Mouse (Mus musculus): ENCODE results near the gene 1190005I06Rik.
A peak's percentile ranks its signal among the peaks of the same experiment; 100 is the strongest.

Gene 1190005I06Rik

DNA sequence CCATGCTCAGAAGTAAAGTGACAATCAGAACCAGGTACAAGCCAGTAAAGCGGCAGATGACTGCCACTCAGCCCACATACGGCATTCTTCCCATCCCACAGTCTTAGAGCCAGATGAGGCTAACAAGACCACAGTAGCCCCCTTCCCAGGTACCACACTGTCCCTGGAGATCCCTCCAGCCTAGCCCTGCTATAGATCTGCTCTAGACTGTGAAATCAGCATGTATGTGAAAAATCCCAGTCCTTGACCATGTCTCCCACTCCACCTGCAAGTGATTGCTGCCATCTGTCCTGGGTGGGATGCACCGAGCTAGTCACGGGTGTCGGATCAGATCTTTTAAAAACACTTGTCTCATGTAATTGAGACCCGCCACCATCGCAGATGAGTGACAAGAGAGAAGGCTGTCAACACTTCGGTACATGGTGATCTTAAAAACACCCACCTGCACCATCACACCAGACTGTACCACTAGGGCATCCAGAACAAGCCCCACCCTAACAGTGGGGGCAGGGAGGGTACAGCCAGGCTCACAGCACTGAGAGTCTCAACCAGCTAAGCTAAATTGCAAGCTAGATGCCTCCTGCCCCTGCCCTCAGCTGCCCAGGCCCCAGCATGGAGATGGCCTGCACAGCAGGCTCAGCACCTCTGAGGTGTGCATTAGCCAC is 67.0 kb downstream of the 1190005I06Rik start:
- no peak for DNase-seq (ENCODE audit: low spot score in 2 of 2)

DNA sequence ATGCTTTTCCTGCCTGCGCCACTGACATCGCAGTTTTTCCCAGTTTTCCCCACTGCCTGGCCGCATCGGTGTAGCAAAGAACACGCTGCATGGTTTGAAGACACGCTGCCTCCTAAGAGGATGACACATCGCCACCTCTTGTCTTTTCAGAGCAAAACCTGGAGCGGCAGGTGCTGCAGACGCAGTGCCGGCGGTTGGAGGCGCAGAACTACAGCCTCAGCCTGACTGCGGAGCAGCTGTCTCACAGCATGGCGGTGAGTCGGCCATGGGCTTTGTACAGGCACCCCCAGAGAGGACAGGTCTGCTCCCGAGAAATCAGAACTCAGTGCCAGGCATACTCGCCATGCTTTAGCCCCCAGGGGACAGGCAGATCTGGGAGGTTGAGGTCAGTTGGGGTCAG is 69.6 kb downstream of the 1190005I06Rik start:
- DNase-seq (ENCODE audit: low spot score in 2 of 2) = no peak

- no peak for DNase-seq (ENCODE audit: low spot score in 2 of 2)
These were observed 71.6 kb downstream of the 1190005I06Rik start for GRCm38 (mm10) chr8:120575801-120576200.

- no peak for DNase-seq (ENCODE audit: low spot score in 2 of 2)
These were observed 72.5 kb downstream of the 1190005I06Rik start for GRCm38 (mm10) chr8:120574941-120575340.

GRCm38 (mm10) chr8:120573866-120574265 is 73.6 kb downstream of the 1190005I06Rik start:
- DNase-seq (ENCODE audit: low spot score in 2 of 2) = no peak

- no peak for DNase-seq (ENCODE audit: low spot score in 2 of 2)
These were observed 74.9 kb downstream of the 1190005I06Rik start for GRCm38 (mm10) chr8:120572534-120572933.

- no peak for DNase-seq (ENCODE audit: low spot score in 2 of 2)
These were observed 75.9 kb downstream of the 1190005I06Rik start for GRCm38 (mm10) chr8:120571561-120571960.

DNA sequence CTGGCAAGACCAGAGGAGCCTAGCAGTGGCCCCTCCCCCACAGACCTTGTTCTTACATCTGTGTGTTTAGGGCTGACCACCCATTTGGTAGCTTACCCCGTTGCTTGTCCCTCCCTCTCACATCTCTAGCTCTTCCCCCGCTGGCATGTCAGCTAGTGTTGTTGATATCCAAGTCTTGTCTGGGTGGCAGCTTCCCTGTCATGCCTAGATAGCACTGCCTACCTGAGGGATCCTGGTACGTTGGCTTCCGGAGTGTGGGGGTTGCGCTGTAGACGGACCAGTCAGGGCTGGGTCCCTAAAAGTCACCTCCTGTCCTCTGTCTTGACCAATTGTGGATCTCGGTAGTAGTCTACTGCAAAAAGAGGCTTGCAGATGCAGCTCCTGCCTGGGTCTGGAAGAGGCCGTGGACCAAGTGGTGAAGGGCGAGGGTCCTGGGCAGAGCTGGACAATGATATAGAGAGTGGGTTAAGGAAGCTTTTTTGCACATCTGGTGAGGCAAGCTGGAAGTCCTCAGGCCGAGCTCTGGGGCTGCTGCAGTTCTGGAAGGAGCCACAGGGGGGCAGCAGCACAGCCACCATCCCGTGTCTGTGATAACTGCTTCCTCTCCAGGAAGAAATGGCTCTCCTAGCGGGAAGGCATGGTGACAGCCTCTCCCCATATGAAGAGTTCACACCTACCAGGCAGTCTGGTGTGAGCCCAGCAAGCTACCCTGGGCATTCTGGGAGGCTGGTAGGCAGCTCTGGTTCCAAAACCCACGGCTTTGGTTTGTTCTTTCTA is 77.3 kb downstream of the 1190005I06Rik start:
- DNase-seq (ENCODE audit: low spot score in 2 of 2) = peak; percentile 69 to 75

- no peak for DNase-seq (ENCODE audit: low spot score in 2 of 2)
These were observed 78.3 kb downstream of the 1190005I06Rik start for GRCm38 (mm10) chr8:120569123-120569522.

DNA sequence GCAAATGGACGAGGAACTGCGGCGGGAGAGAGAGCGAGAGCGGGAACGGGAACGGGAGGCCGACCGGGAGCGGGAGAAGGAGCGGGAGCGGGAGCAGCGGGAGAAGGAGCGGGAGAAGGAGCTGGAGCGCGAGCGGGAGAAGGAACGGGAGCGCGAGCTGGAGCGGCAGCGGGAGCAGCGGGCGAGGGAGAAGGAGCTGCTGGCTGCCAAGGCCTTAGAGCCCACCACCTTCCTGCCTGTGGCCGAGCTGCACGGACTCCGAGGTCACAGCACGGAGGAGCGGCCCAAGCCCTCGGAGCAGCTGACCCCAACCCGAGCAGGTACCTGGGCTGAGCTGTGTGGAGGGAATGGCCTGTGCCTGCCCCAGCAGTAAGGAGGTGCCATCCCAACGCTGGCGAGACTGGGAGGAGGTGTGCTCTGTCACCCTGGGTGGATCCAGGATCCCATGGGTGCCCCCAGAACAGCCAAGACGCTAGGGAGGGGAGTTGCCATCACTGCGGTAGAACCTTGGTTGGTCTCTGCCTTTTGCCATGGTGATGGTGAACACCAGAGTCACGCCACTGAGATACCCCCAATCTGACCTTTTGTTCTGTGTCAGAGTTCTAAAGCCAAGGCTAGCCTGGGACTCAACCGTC is 79.2 kb downstream of the 1190005I06Rik start:
- no peak for DNase-seq (ENCODE audit: low spot score in 2 of 2)

DNA sequence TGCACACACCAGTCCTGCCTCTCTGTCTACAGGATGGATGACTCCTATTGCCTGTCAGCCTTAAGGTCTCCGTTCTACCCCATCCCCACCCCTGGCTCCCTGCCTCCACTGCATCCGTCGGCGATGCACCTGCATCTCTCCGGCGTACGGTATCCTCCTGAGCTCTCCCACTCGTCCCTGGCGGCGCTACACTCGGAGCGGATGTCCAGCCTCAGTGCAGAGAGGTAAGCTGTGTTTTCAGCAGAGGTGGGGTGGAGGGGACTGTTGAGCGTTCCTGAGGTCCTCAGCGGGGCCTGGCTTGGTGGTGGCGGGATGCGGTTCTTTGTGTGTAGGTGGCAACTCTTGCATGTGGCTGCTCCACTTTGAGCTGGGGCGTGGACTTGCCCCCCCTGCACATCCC is 79.7 kb downstream of the 1190005I06Rik start:
- no peak for DNase-seq (ENCODE audit: low spot score in 2 of 2)

DNA sequence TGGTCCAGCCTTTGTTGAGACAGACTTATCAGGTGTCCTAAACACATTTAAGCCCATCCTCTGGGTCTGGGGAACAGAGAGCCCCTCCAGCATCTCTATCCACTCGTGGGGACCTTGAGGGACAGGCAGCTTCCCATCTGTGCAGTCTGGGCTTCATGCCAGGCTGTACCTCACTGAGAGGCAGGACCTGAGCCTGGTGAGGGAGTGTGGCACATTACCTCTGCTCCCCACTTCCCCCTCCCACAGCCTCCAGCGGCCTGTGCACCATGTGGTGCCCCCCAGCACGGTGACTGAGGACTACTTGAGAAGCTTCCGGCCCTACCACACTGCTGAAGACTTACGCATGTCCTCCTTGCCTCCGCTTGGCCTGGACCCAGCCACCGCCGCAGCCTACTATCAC is 80.8 kb downstream of the 1190005I06Rik start:
- no peak for DNase-seq (ENCODE audit: low spot score in 2 of 2)

DNA sequence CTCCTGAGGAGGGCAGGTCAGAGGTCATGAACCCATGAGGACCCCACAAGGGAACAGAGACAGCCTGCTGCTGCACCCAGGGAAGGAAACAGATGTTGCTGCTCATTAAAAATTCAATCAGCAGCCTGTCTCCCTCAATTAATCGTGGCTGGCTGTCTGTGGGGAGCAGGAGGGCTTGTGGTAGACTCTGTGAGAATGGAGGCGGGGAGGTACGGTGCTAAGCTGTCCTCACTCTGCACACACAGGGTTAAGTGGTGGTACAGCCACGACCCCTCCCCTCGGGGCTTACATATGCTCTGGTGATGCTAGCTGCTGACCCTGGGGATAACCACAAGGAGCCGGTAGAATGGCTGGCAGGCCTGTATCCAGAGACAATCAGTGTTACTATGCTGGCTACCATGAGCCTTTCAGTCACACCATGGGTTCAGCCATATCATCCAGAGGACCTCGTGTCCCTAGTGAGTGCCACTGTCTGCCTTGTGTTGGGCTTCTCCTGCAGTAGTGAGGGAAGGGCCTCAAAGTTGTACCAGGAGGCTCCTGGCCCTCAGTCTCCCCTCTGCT is 82.2 kb downstream of the 1190005I06Rik start:
- no peak for DNase-seq (ENCODE audit: low spot score in 2 of 2)

DNA sequence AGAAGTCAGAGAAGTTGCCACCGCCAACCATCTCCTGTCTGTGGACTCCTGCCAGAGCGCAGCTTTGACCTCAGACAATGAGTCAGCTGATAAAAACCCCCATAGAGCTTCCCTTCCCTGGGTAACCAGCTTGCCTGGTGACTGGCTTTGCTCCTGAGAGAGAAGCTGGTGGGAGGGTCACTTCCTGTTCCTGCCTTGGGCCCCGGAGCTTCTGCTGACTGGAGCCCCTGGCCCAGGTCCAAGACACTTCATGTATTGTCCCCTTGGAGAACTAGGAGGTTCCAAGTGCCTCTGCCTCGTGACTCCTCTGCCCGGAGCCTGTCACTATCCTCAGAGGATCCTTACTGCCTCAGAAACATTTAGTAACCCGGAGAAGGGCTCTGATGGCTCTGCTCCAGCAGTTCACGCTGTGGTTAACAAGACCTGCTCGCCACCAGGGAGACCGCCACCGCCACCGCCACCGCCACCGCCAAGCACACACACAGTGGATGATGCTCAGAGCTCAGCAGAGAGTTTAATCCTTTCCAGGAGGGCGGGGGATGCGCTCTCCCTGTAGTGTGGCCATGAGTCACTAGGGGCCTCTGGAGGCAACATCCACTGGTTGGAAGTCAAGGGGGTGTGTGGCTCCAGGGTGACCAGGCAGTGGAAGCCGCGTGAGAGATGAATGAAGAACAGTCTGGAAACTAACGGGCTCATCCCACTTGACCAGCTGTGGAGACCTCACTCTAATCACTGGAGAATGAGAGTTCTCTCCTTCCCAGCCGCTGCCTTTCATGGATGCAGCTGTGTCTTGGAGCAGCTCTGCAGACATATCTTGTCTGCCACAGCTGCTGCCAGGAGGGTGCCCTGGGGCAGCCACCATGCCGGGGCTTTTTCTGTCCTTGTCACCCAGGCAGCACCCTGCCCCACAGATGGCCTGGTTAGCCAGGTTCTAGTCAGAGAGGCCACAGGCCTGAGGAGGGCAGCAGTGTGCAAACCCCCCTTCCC is 83.3 kb downstream of the 1190005I06Rik start:
- peak; percentile 60 to 82 for DNase-seq (ENCODE audit: low spot score in 2 of 2)

DNA sequence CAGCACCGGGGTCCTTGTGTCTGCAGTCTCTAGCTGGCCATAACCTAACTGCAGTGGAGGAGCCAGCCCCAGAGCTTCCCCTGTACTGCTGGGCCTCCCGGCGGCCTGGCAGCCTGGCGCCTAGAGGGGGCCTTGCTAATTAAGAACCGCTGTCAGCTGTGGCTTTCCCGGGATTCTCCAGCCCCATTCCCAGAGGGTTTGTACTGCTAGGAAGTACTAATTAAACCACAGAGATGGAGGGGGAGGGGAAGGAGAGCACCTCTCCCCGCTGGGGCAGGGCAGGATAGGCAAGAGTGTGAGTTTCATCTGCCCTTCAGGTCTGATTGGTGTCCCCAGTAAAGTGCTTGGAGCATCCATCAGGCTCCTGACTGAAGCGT is 84.1 kb downstream of the 1190005I06Rik start:
- no peak for DNase-seq (ENCODE audit: low spot score in 2 of 2)

GRCm38 (mm10) chr8:120562680-120563347 is 84.6 kb downstream of the 1190005I06Rik start:
- no peak for DNase-seq (ENCODE audit: low spot score in 2 of 2)

DNA sequence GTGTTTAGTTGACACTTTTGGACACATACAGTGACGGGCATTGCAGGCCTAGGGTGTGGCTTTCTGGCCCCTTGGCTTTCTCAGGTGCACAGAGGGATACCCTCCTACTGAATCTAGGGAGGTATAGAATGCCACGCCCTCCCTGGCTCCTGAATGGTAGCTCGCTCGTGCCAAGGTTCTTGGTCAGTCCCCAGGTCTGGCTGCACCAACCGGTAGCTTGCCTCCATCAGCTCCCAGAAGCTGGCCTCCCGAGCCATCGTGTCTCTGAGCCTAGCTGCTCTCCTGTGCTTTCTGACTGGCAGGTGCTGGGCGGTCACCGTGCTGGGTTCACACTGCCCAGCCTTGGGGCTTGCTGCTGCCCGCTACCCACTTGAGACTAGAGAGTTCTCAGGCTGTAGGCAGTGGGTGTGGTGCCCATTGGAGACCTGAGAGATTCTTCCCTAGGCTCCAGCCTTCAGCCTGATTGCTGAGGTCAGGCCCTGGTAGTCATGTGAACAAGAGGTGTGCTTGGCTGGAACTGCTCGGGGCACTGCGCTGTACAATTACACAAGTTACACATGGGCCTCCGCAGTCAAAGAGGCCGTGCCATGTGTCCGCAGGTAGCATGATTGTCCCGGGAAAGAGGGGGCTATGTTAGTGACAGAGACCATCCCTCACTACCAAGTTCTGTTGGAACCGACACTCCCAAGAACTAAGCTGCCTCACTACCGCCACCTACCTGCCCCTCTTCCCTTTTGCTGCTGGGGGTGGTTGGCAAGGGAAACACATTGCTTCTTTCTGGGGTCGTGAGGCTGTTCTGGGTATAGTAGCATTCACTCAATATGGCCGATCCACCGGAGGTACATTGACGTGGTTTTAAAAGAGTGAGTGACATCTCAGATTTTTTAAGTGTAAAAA is 85.6 kb downstream of the 1190005I06Rik start:
- DNase-seq (ENCODE audit: low spot score in 2 of 2) = no peak

- DNase-seq (ENCODE audit: low spot score in 2 of 2) = no peak
These were observed 86.9 kb downstream of the 1190005I06Rik start for GRCm38 (mm10) chr8:120560535-120560934.

DNA sequence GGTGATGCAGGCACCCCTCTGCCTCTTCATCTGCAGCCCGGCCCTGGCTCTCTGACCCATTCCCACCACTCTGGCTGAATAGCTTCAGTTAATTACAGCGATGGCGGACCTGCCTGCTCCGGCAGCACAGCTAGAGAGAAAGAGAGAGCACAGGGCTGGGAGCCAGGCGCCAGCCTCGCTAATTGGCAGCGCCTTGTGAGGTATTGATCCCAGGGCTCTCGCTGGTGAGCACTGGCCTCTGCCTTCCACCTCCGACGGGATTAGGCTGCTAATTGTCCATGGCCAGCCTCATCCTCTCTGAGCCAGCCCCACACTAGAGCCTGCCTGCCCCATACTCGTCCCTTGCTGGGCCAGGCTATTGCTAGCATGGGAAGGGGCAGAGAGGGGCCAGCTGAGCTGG is 87.8 kb downstream of the 1190005I06Rik start:
- DNase-seq (ENCODE audit: low spot score in 2 of 2) = no peak
